Comparison of ENCODE assay signal across 27 mouse cellular contexts in the genomic region with DNA sequence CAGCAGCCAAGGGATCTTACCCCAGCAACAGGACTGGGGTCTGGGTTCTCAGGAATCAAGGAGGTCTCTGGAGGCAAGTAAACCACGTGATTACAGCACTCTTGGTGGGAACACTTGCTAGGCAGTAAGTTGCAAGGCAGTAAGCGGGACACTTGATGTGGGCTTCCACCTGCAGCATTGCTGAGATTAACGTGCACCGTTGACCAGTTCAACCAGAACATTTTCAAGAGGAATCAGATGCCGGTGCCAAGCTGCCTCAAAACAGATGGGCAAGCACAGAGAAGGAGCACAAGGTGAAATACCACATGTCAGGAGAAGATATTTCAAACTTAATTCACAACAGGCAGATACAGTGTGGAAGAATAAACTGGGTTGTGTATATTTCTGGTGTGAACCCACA.
DNase-seq lines count a peak whose midpoint lies in the region; ATAC-seq and TF ChIP-seq lines count a peak whose summit lies in the region.
"Had no signal": no experiment of that assay in that cellular context is flagged by ENCODE, and none has a peak within 500 bp of the region (broad histone marks: within the 10 kb centered on the region; RNA-seq: fewer than 3 reads in every experiment).

No protein-coding gene starts in this region.

- H3K9me3 ChIP-seq in lung, postnatal 0 days (ENCODE audit: low read length), result no peaks in the 10 kb centered on the region
- H3K9me3 ChIP-seq: forebrain, embryonic 12.5 days; hindbrain, embryonic 12.5 days; limb, embryonic 13.5 days; midbrain, embryonic 10.5 days; midbrain, embryonic 15.5 days; neural tube, embryonic 15.5 days; stomach, embryonic 15.5 days had no signal

- 40% methylated on average over 5 of the region's 5 CpGs for WGBS in lung, postnatal 0 days
- WGBS in lung, adult 2 months, result 48% methylated on average over 5 of the region's 5 CpGs

- no peak for TF ChIP-seq POLR2A in lung, adult 2 months (IDR thresholded peaks at IDR 0.05; ENCODE audit: borderline replicate concordance, extremely low read depth, low read depth, low read length)

- no peaks in the 10 kb centered on the region for H3K4me1 ChIP-seq in lung, postnatal 0 days (ENCODE audit: insufficient read depth, low read depth, low read length)
- H3K4me1 ChIP-seq in lung, adult 2 months (ENCODE audit: control insufficient read depth, insufficient read depth, low read length), result no peaks in the 10 kb centered on the region
- H3K4me1 ChIP-seq: forebrain, embryonic 12.5 days; hindbrain, embryonic 12.5 days; midbrain, embryonic 10.5 days; midbrain, embryonic 15.5 days; neural tube, embryonic 15.5 days; stomach, embryonic 15.5 days had no signal

- no peak overlapping the region for H3K9ac ChIP-seq in lung, postnatal 0 days (replicated peaks; ENCODE audit: low read depth)
- H3K9ac ChIP-seq: forebrain, embryonic 12.5 days; forebrain, postnatal 0 days; hindbrain, embryonic 12.5 days; limb, embryonic 13.5 days; midbrain, embryonic 15.5 days; neural tube, embryonic 15.5 days; stomach, embryonic 15.5 days had no signal

- peak; percentile 12 for DNase-seq in embryo, embryonic 10 days (ENCODE audit: low spot score)
- no peak for DNase-seq in embryo, embryonic 10.5 days (ENCODE audit: low spot score)
- peak; percentile 16 for DNase-seq in lung, postnatal 0 days (ENCODE audit: low spot score)
- no peak for DNase-seq in lung, adult 2 months
- peak; percentile 17 for DNase-seq in fibroblast of lung, adult 2 months (ENCODE audit: low read depth)
- DNase-seq in mesoderm, embryonic 11.5 days (ENCODE audit: low read depth, low spot score), result peak; percentile 40
- DNase-seq in thymus, postnatal 36 days, result no peak
- DNase-seq: adrenal gland, adult 2 months; cerebellum, adult 8-10 months; forebrain, postnatal 0 days; gastrocnemius, postnatal 10 days; kidney, adult 9 months; kidney, postnatal 14 days; layer of hippocampus, adult 9-11 months; retina, postnatal 1 day; right cerebral cortex, postnatal 14 days had no signal

- no peak overlapping the region for H3K4me2 ChIP-seq in lung, postnatal 0 days (replicated peaks; ENCODE audit: low read depth, low read length)
- H3K4me2 ChIP-seq: forebrain, embryonic 12.5 days; hindbrain, embryonic 12.5 days; limb, embryonic 13.5 days; liver, embryonic 11.5 days; midbrain, embryonic 15.5 days; neural tube, embryonic 15.5 days; stomach, embryonic 15.5 days had no signal

- no peak overlapping the region for H3K4me3 ChIP-seq in lung, postnatal 0 days (ENCODE audit: low read depth, low read length)
- H3K4me3 ChIP-seq in lung, adult 2 months (replicated peaks; ENCODE audit: extremely low read depth, low read depth, low read length), result no peak overlapping the region
- H3K4me3 ChIP-seq: erythroblast, embryonic 14.5 days; forebrain, embryonic 12.5 days; hindbrain, embryonic 12.5 days; limb, embryonic 13.5 days; midbrain, embryonic 10.5 days; midbrain, embryonic 15.5 days; neural tube, embryonic 15.5 days; stomach, embryonic 15.5 days had no signal

- TF ChIP-seq CTCF in lung, postnatal 0 days (IDR thresholded peaks at IDR 0.05), result no peak
- no peak for TF ChIP-seq CTCF in lung, adult 2 months (IDR thresholded peaks at IDR 0.05; ENCODE audit: insufficient read depth, low read length)

- no peak for TF ChIP-seq EP300 in lung, postnatal 0 days (IDR thresholded peaks at IDR 0.05)

- ATAC-seq in lung, postnatal 0 days, result peak; percentile 74
- ATAC-seq: activated CD4-positive, CD25-positive, alpha-beta regulatory T cell, adult 4 months; forebrain, postnatal 0 days; intestine, embryonic 16.5 days; midbrain, embryonic 15.5 days had no signal

- no peaks in the 10 kb centered on the region for H3K36me3 ChIP-seq in lung, postnatal 0 days (ENCODE audit: insufficient read depth, low read length)
- H3K36me3 ChIP-seq: forebrain, embryonic 12.5 days; hindbrain, embryonic 12.5 days; limb, embryonic 13.5 days; midbrain, embryonic 10.5 days; midbrain, embryonic 15.5 days; neural tube, embryonic 15.5 days; stomach, embryonic 15.5 days had no signal

- no peaks in the 10 kb centered on the region for H3K27me3 ChIP-seq in lung, postnatal 0 days (replicated peaks; ENCODE audit: insufficient read depth, low read length)
- H3K27me3 ChIP-seq: forebrain, embryonic 12.5 days; hindbrain, embryonic 12.5 days; midbrain, embryonic 15.5 days; neural tube, embryonic 15.5 days; stomach, embryonic 15.5 days had no signal

- H3K27ac ChIP-seq in lung, postnatal 0 days (ENCODE audit: low read length), result 0 out of 2 replicates have a peak overlapping the region, but pooled peaks have one; percentile 14
- H3K27ac ChIP-seq: forebrain, embryonic 12.5 days; hindbrain, embryonic 12.5 days; limb, embryonic 13.5 days; midbrain, embryonic 10.5 days; midbrain, embryonic 15.5 days; neural tube, embryonic 15.5 days; stomach, embryonic 15.5 days had no signal

Comparison
In these comparisons a context has a peak if more than half of its experiments do, and no peak if none do; other contexts are left out.
1. DNase-seq: peak in embryo, embryonic 10 days (single experiment), lung, postnatal 0 days (single experiment), fibroblast of lung, adult 2 months (single experiment) and mesoderm, embryonic 11.5 days (single experiment); none in embryo, embryonic 10.5 days (single experiment), lung, adult 2 months (single experiment) and thymus, postnatal 36 days (0 of 2).